Mouse (Mus musculus): ENCODE results near the gene Thap11.

GRCm38 (mm10) chr8:105861951-105862350 lies 7.0 kb downstream of the Thap11 start:
- TF ChIP-seq CTCF (IDR thresholded peaks at IDR 0.05; ENCODE audit: low read depth): peak; percentile 59
- TF ChIP-seq EP300 (IDR thresholded peaks at IDR 0.05; ENCODE audit: low read depth): no peak

Data from liver, postnatal 0 days (tissue).